ENCODE assay signal across 19 mouse cellular contexts in genomic region chrX:140980163-140980562, GRCm38 (mm10). TPM values are rescaled to one million over a fixed set of nuclear protein-coding genes. Genes with fewer than 3 reads are reported as not detected.
DNase-seq lines count a peak whose midpoint lies in the region; ATAC-seq lines count a peak whose summit lies in the region.
"Had no signal": no experiment of that assay in that cellular context is flagged by ENCODE, and none has a peak within 500 bp of the region (broad histone marks: within the 10 kb centered on the region; RNA-seq: fewer than 3 reads in every experiment).

No protein-coding gene starts in this region.

- ATAC-seq in liver, embryonic 16.5 days (ENCODE audit: low read depth) = 0 out of 2 replicates have a peak, but pooled peaks have one; percentile 13
- no peak for ATAC-seq in liver, embryonic 11.5 days (replicated peaks; ENCODE audit: low FRiP score)
- ATAC-seq: hindbrain, postnatal 0 days had no signal

- peaks cover 6% of the 10 kb centered on the region; the same call in 1 of the 2 replicates for H3K27me3 ChIP-seq in liver, embryonic 16.5 days (ENCODE audit: control insufficient read depth, insufficient read depth, low read depth, low read length)
- H3K27me3 ChIP-seq in liver, embryonic 11.5 days (replicated peaks; ENCODE audit: control insufficient read depth, insufficient read depth, low read length) = peaks cover 24% of the 10 kb centered on the region

- no peaks in the 10 kb centered on the region for H3K9me3 ChIP-seq in liver, embryonic 16.5 days (replicated peaks; ENCODE audit: control insufficient read depth, low read length)
- H3K9me3 ChIP-seq in liver, embryonic 11.5 days (ENCODE audit: control insufficient read depth, low read length) = no peaks in the 10 kb centered on the region
- H3K9me3 ChIP-seq: forebrain, embryonic 10.5 days; heart, embryonic 15.5 days; hindbrain, embryonic 13.5 days had no signal

- H3K27ac ChIP-seq in liver, embryonic 16.5 days (ENCODE audit: low read length) = no peak overlapping the region
- H3K27ac ChIP-seq in liver, embryonic 11.5 days (ENCODE audit: low read depth, low read length) = no peak overlapping the region
- peak overlapping the region; percentile 43; the same call in 1 of the 2 replicates for H3K27ac ChIP-seq in brown adipose tissue, adult 24 weeks (replicated peaks; ENCODE audit: low read depth, low read length)
- H3K27ac ChIP-seq: forebrain, embryonic 10.5 days; heart, embryonic 15.5 days; hindbrain, embryonic 13.5 days; hindbrain, postnatal 0 days had no signal

- H3K4me1 ChIP-seq in liver, embryonic 16.5 days (ENCODE audit: control insufficient read depth, low read depth, low read length) = no peaks in the 10 kb centered on the region; the same call in 1 of the 2 replicates
- no peaks in the 10 kb centered on the region for H3K4me1 ChIP-seq in liver, embryonic 11.5 days (replicated peaks; ENCODE audit: control insufficient read depth, insufficient read depth, low read length)
- peaks cover 22% of the 10 kb centered on the region for H3K4me1 ChIP-seq in brown adipose tissue, adult 24 weeks (ENCODE audit: control insufficient read depth, insufficient read depth, insufficient read length, low read length)
- H3K4me1 ChIP-seq: hindbrain, embryonic 13.5 days had no signal

- WGBS in liver, embryonic 16.5 days (ENCODE audit: insufficient replicate concordance) = 54% methylated on average over 4 of the region's 4 CpGs
- WGBS in liver, embryonic 11.5 days = 65% methylated on average over 4 of the region's 4 CpGs

- DNase-seq in heart, adult 11 months = peak; percentile 81
- no peak for DNase-seq in heart, adult 9 months (ENCODE audit: low spot score in 2 of 2)
- DNase-seq in liver, embryonic 11.5 days (ENCODE audit: low spot score) = no peak
- DNase-seq in yolk sac, embryonic 10.5 days (ENCODE audit: low spot score) = peak; percentile 20
- DNase-seq in frontal cortex, postnatal 36 days (ENCODE audit: low spot score in 2 of 2) = no peak
- DNase-seq: adrenal gland, adult 2 months; adrenal gland, postnatal 25 days; cerebellum, adult 11-12 months; cerebellum, adult 9-10 months; cerebellum, postnatal 25 days; gastrocnemius, postnatal 10 days had no signal

- no peak overlapping the region for H3K4me3 ChIP-seq in liver, embryonic 16.5 days (ENCODE audit: low read depth, low read length)
- H3K4me3 ChIP-seq in liver, embryonic 11.5 days (ENCODE audit: low read depth, low read length) = no peak overlapping the region
- H3K4me3 ChIP-seq in brown adipose tissue, adult 24 weeks (ENCODE audit: insufficient read depth, low read depth, low read length) = no peak overlapping the region
- H3K4me3 ChIP-seq: erythroblast, embryonic 14.5 days; forebrain, embryonic 10.5 days; heart, embryonic 15.5 days; hindbrain, embryonic 13.5 days had no signal

- H3K9ac ChIP-seq in liver, embryonic 16.5 days (ENCODE audit: low read depth, low read length) = no peak overlapping the region
- H3K9ac ChIP-seq in liver, embryonic 11.5 days (ENCODE audit: low read depth, low read length) = no peak overlapping the region
- H3K9ac ChIP-seq: heart, embryonic 15.5 days; hindbrain, embryonic 13.5 days had no signal

- no peak overlapping the region for H3K4me2 ChIP-seq in liver, embryonic 16.5 days (ENCODE audit: low read depth, low read length)
- H3K4me2 ChIP-seq in liver, embryonic 11.5 days = no peak overlapping the region
- H3K4me2 ChIP-seq: heart, embryonic 11.5 days; heart, embryonic 15.5 days; hindbrain, embryonic 13.5 days had no signal

- no peaks in the 10 kb centered on the region for H3K36me3 ChIP-seq in liver, embryonic 16.5 days (ENCODE audit: control insufficient read depth, insufficient read depth)
- no peaks in the 10 kb centered on the region for H3K36me3 ChIP-seq in liver, embryonic 11.5 days (ENCODE audit: control insufficient read depth, insufficient read depth, low read length)
- H3K36me3 ChIP-seq: forebrain, embryonic 10.5 days; heart, embryonic 15.5 days; hindbrain, embryonic 13.5 days had no signal

RNA-seq across cellular contexts. Expression of gene Atg4a, which starts 23.5 kb away (rescaled TPM):
- polyA plus RNA-seq in liver, embryonic 16.5 days (2015; fragmentation: Nextera tagmentation; extraction: Ambion mirVana) = 25.3 and 26.9 TPM in 2 replicates
- polyA plus RNA-seq in liver, embryonic 11.5 days (2014; fragmentation: Nextera tagmentation; extraction: Ambion mirVana) = 19.6 and 20.6 TPM in 2 replicates
- polyA plus RNA-seq in brown adipose tissue, adult 24 weeks (2012; ENCODE audit: insufficient read depth, insufficient read length, missing spikeins) = 14.3 and 15.8 TPM in 2 replicates

RNA-seq across cellular contexts. Expression of gene Psmd10, which starts 23.6 kb away (rescaled TPM):
- polyA plus RNA-seq in liver, embryonic 16.5 days (2015; fragmentation: Nextera tagmentation; extraction: Ambion mirVana) = 33.1 and 36.2 TPM in 2 replicates
- polyA plus RNA-seq in liver, embryonic 11.5 days (2014; fragmentation: Nextera tagmentation; extraction: Ambion mirVana) = 50.3 and 53.6 TPM in 2 replicates
- 23.5 and 25.7 TPM in 2 replicates for polyA plus RNA-seq in brown adipose tissue, adult 24 weeks (2012; ENCODE audit: insufficient read depth, insufficient read length, missing spikeins)

Comparison
In these comparisons a context has a peak if more than half of its experiments do, and no peak if none do; other contexts are left out.
1. DNase-seq: peak in heart, adult 11 months (single experiment) and yolk sac, embryonic 10.5 days (single experiment); none in heart, adult 9 months (0 of 2), liver, embryonic 11.5 days (single experiment) and frontal cortex, postnatal 36 days (0 of 2).